Mouse (Mus musculus) gastrocnemius, postnatal 25 days (tissue): ENCODE data around the gene Tlcd2. TPM values are rescaled to one million over a fixed set of nuclear protein-coding genes. Genes with fewer than 3 reads are reported as not detected.
A peak's percentile ranks its signal among the peaks of the same experiment; 100 is the strongest.

Source experiments
- DNase-seq: peaks from one replicate; pipeline ENCODE4 v3.0.0; 2022
- long read RNA-seq, 2 experiments: library from polyadenylated mRNA; stranded (forward); transcript quantifications; one replicate each; pipeline ENCODE4 v2.0.0; 2021
- total RNA-seq, 2 experiments: library from RNA; stranded (reverse); gene quantifications; 1 replicate in 1 of 2; 2 replicates in 1 of 2; pipeline ENCODE4 v1.2.3; 2021

Gene Tlcd2
- 1 to 10 TPM; 3.9 to 6.9 TPM for total RNA-seq
- long read RNA-seq, experiment 1, partial matches to known transcripts: 1 of 4 reads
- long read RNA-seq, experiment 1, other reads (novel, unspliced or antisense): 2 of 4 reads
- long read RNA-seq, experiment 2, partial matches to known transcripts: 11 of 19 reads
- long read RNA-seq, experiment 2, other reads (novel, unspliced or antisense): 8 of 19 reads

DNA sequence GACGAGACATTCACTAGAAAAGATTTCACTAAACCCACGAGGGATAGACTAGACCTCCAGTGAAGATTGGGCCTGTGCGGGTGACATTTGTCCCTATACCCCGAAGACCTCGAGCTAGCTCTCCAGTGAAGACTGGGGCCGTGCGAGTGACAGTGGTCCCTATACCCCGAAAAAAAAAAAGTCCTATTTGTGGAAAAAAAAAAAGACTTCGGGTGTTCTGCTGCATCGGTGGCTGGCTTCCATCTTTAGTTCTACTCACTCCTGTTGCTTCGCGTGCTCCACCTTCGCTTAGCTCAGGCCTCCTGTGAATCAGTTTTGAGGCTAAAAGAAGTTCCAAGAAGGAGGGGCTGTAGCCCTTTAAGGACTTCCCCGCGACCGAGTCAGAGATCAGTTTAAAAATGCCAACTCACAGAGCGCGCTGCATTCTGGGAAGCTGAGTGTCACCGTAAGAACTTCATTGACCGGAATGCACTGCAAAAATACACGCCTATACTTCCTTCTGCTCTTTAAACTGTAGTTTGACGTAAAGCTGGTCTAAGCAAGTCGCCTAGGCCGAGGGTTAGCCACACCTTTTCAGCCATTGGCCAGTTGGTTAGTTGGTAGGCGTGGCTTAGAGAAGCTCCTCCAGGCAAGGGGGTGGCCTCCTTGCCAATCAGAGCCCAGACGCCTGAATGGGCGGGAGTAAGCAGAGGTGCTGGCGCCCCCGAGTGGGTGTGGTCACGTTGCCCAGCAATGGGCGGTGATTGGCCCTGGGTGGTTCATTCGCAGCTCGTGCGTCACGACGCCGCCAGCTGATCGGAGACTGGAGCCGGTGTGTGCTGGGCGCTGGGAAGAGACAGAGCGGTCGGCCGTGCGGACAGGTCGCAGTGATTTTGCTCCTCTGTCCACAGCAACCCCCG is at the start of gene Tlcd2:
Gene Tlcd2 (plus strand): TSS at position 872 of the 899 bp plus-strand sequence.
- peak; percentile 100 for DNase-seq

DNA sequence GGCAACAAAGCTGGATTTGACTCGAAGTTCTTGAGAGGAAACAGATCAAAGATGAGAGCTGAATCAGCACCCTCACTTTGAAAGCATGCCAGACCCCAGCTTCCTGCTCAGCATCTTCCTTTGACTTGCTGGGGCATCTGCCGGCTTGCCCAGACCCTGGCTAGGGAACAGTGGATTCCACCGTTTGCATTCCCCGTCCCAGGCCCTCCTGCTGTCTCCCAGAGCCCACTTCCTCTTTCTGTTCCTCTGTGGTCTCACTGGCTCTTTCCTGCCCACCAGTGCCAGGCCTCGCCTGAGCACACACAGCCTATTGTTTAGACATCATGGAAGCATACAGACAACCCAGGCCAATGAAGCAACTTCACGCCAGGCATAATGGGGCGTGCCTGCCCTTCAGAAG is 46.4 kb upstream of the Tlcd2 start:
- peak; percentile 26 for DNase-seq

DNA sequence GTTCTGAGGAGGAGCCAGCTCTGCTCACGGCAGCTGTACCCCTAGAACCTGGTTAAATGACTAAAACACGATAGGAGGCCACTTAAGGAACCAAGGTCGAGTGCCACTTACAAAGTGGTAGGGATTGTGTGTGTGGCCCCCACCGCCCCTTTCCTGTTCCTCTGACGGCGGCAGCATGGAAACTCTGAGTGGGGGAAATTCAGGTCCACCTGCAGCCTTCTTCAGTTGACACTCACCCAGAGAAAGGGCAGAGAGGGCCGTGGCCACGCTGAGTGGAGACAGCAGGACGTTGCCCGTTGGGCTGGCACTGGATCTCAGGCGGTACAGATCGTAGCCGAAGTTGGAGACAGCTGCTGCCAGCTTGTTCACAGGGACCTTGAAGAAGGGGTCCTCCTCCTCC is 45.5 kb upstream of the Tlcd2 start:
- no peak for DNase-seq

- DNase-seq: no peak
Observed at GRCm38 (mm10) chr11:75420037-75420436, 41.5 kb upstream of the Tlcd2 start.

DNA sequence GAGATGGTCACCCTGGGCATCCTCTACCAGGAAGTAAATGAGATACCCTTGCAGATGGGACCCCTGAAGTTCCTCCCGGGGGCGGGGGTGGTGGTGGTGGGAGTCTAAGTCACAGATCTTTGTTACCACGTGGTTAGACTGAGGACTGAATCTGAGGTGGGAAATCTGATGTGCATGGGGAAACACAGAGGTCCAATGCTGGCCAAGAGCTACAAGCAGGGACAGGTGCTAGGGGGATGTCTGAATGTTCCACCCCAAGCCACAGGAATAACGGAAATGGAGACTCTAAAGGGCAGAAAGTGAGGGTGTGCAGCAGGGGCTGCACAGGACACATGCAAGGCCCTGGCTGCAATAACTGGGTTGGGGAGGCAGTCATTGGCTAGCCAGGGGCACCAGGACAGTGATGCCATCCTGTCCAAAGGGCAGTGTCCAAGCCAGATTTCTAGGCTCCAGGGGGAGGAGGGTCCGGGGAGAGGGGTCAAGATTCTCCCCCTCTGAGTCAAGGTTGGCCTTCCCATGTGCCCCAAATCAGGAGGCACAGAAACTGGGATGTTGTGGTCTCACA is 40.6 kb upstream of the Tlcd2 start:
- DNase-seq: no peak

DNA sequence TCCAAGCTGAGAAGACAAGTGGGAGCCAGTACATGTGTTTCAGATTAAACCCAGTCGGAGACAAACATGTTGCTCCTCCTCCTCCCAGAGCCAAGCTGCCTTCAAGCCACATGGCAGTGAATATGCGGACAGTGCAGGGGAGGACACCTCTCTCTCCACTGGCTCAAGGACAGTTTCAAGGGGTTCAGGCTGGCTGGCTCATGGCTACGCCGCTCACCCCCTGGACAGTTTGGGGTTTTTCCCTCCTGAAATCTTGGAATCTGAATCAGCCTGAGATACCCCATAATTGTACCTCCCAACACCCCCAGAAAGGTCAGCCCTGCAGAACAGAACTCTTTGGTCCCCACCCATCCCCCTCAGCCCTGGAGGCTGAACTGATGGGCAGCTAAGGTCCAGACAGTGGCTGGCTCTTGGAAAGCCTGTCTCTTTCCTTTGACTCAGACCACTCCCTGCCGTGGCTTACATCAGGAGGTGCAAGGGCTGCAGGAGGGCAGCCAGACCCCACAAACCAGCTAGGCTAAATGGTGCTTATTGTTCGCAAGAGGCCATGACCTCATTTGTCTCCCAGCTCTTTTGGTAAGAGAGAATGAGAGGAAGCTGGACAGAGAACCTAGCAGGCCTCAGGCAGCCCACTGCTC is 40.0 kb upstream of the Tlcd2 start:
- DNase-seq: peak; percentile 56

DNA sequence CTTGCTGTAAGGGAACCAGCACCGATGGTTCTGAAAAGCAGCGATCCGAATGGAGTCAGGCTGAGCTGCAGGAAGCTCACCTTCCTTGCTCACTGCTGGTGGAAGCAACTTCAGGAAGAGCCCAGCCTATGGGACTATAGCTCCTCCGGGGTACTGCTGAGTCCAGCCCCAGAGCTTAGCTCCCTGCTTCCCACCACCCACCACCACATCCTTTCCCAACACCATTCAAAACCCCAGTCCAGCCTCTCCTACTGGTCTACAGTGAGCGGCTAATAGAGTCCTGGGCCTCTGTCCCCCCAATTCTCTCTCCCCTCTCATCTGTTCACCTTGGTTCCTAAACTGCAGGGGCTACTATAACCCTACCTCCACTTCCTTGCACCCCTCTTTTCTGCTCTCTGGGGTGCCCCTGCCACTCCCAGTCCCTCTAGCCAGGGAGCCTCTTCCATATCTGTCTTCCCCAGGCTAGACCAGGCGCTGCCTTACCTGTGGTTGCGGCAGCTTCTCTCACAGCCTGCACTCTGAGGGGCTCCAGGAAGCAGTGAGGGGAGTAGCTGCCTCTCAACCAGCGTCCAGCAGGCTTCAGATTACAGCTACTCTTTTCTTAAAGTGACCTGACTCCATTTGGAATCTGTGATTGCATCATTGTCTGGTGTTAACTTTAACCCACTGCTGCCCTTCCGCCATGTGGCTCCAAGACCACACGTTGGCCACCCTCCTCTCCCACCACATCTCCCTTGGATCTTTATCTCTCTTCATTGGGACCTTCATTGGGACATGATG is 39.3 kb upstream of the Tlcd2 start, which contains the start of gene Serpinf1:
Gene Serpinf1 (minus strand): TSS at position 689 of the 780 bp plus-strand sequence.
- DNase-seq: no peak

DNA sequence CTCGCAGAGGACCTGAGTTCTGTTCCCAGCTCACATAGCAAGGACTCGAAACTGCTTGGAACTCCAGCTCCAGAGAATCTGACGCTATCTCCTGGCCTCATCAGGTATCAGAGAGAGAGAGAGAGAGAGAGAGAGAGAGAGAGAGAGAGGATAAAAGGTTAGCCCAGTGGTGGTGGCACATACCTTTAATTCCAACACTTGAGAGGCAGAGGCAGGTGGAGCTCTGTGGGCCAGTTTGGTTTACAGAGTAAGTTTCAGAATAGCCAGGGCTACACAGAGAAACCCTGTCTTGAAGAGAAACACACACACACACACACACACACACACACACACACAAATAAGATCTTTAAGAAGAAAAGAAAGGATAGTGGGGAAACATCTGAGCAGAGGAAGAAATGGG is 38.4 kb upstream of the Tlcd2 start:
- DNase-seq: no peak

DNA sequence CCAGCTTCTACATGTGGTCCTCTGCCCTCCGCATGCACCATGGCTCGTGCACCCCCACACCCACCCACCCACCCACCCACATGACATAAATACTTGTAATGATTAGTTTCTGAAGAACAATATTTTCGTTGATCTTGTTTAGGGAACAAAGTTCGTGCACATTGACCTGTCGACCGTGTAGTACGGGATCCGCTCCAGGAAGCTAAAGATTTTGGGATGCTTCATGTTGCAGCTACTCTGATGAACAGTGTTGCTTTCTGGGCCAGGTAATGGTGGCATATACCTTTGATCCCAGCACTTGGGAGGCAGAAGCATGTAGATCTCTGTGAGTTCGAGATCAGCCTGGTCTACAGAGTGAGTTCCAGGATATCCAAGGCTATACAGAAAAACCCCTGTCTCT is 37.5 kb upstream of the Tlcd2 start:
- DNase-seq: no peak

GRCm38 (mm10) chr11:75424459-75424858 is 37.1 kb upstream of the Tlcd2 start:
- DNase-seq: no peak

GRCm38 (mm10) chr11:75429019-75429705 is 32.4 kb upstream of the Tlcd2 start:
- DNase-seq: no peak

GRCm38 (mm10) chr11:75431307-75431706 is 30.2 kb upstream of the Tlcd2 start:
- peak; percentile 87 for DNase-seq

GRCm38 (mm10) chr11:75434138-75434537 is 27.4 kb upstream of the Tlcd2 start:
- DNase-seq: no peak

DNA sequence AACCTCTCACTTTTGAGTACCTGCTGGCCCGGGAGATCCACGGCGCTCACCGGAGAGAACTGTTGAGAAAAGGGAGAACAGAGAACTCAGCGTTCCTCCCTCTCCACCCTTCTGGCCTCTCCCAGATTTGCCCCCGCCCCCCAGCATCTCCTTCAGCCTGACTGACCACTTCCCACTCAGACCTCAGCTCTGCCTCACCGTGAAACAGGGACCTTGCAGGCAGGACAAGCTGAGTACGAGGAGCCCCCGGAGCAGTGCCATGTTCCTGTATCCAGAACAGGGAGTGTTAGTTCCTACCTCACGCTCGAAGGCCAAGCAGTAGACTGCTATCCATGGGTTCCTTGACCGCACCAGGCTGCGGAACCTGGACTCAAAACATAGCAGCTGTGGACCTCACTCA is 23.3 kb upstream of the Tlcd2 start:
- no peak for DNase-seq

GRCm38 (mm10) chr11:75438804-75439203 is 22.7 kb upstream of the Tlcd2 start:
- DNase-seq: no peak

DNA sequence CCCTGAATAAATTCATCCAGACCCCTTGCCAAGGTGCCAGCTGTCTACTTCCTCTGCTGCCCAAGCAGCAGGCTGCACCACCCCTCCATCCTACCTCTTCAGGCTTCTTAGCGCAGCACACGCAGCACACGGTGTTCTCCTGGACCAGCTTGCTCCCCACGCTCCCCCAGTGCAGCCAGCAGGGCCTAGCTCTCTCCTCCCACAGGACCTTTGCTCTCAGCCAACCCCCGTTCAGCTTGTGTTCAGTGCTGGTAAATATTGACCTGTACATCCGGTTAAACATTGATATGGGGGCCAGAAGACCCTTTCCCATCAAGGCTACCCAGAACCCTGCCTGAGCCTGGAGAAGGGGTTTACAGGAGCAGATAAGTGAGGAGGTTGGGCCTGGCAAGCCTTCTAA is 22.2 kb upstream of the Tlcd2 start, which contains the start of gene Serpinf2:
Gene Serpinf2 (minus strand): TSS at position 229 of the 400 bp plus-strand sequence.
- DNase-seq: no peak

GRCm38 (mm10) chr11:75439951-75440350 is 21.6 kb upstream of the Tlcd2 start:
- DNase-seq: no peak

- no peak for DNase-seq
Observed at GRCm38 (mm10) chr11:75441034-75441433, 20.5 kb upstream of the Tlcd2 start.

- no peak for DNase-seq
Observed at GRCm38 (mm10) chr11:75441601-75442000, 19.9 kb upstream of the Tlcd2 start.

DNA sequence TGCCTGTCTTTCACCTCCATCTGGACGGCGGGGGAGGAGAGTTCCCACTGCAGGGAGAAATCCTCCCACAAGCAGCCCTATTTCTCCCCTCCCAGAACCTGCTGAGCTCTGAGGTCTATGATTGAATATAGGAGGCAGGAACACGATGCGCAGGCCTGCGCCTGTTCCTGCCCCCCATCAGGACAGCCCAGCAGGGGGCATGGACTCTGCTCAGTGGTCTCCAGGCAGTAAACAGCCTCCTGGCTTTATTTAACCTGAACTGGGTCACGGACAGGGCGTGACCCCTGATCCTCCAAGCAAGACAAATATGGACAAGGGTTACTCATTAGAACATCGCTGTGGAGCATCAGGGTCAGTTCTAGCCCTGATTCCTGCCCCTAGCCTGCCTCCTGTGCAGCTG is 17.8 kb upstream of the Tlcd2 start:
- DNase-seq: no peak

DNA sequence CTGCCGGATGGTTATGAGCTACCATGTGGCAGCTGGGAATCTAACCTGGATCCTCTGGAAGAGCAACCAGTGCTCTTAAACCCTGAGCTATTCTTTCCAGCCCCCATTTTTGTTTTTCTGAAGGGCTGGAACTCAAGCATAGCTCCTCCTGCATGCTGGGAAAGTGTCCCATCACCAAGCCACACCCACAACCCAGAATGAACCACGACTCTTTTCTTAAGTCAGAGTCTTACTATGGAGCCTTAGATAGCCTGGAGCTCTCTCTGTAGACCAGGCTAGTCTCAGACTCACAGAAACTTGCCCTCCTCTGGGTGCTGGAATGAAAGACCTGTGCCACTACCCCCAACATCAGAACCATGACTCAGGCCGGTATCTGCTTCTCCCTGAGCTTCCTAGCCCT is 12.9 kb upstream of the Tlcd2 start:
- no peak for DNase-seq
